Mouse (Mus musculus): Measurements from ENCODE around the gene Ddi2.

DNA sequence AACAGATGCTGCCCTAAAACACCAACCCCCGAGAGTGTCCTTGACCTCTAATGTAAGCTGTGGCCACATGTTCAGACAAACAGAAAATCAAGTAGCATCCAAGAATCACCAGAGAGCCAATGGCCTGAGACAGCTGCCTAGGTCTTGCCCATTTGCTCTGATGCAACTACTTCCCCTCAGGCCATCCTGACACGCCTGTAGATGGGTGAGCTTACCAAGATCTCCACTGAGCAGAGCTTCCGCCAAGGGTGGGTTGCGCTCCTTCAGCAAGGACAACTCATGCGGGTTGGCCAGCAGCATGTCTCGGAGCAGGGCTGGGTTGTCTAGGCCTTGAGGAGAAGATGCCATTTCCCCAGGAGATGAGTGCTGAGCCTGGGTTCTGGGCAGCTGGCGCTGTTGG is 15.2 kb downstream of the Ddi2 start:
- TF ChIP-seq CTCF (conservative IDR thresholded peaks at IDR 0.05; ENCODE audit: low read length) (no peak), POU5F1 (IDR thresholded peaks at IDR 0.05; ENCODE audit: borderline replicate concordance, low read length) (no peak)

Data from E14TG2a.4 (cell line).